Mouse (Mus musculus) heart, adult 2 months (tissue): ENCODE results near the gene Dnajc5.

Source experiments
- CTCF ChIP-seq: fragments of 200-600 bp; IDR thresholded peaks from 2 replicates; pipeline ENCODE4 v1.8.1; 2022; ENCODE audit warnings: antibody characterized with exemption, mild to moderate bottlenecking, moderate library complexity
- EP300 ChIP-seq: fragments of 200-500 bp; IDR thresholded peaks from 2 replicates; pipeline ENCODE4 v1.6.1; 2011; ENCODE audit warnings: low read depth, low read length, control low read depth; ENCODE audit not compliant: insufficient read depth
- POLR2A ChIP-seq: fragments of 200-500 bp; IDR thresholded peaks from 2 replicates; pipeline ENCODE4 v1.6.1; 2011; ENCODE audit warnings: mild to moderate bottlenecking, low read depth, low read length, control low read depth; ENCODE audit not compliant: insufficient read depth

DNA sequence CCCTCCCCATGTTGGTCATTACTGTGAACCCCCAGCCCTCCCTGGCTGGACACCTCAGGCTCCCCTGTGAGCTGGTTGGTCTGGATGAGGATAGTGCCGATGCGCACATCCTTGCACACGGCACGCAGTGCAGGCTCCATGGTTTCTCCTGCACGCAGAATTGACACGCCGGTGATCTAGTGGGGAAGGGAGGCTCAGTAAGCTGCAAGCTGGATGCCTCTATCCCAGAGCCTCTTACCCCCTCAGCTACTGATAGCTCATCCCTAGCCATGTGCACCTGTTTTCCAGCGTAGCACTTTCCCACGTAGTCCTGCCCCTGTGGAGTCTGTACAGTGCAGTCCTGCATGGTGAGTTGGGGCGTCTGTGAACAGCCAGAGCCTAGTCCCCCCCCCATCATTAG lies 49.6 kb downstream of the Dnajc5 start:
- TF ChIP-seq CTCF, result no peak
- no peak for TF ChIP-seq EP300
- no peak for TF ChIP-seq POLR2A
